Mouse (Mus musculus) urinary bladder, postnatal 10 days (tissue): ENCODE results near the gene Plekhm3.

ENCODE experiments used
- DNase-seq: peaks from one replicate; pipeline ENCODE4 v3.0.0; 2022; ENCODE audit warnings: low spot score

Gene Plekhm3

GRCm38 (mm10) chr1:64875712-64876111 is 80.9 kb downstream of the Plekhm3 start:
- no peak for DNase-seq

- no peak for DNase-seq
Observed at GRCm38 (mm10) chr1:64875156-64875555, 81.5 kb downstream of the Plekhm3 start.

DNA sequence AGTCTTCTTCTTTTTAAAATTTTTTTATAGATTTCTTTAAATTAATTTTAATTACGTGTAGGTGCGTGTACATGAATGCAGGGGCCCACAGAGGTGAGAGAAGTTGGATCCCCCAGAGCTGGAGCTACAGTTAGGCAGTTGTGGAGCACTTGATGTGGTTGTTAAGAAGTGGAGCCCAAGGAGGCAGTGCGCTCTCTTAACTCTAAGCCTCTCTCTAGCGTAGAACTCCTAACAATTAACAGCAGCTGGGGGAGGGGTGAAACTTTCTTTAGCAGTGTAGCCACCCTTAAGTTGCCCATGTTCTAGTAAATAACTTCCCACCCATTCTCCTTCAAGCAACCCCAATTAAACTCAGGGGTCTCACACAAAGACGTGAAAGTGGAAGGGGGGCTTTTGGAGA is 84.7 kb downstream of the Plekhm3 start:
- no peak for DNase-seq

DNA sequence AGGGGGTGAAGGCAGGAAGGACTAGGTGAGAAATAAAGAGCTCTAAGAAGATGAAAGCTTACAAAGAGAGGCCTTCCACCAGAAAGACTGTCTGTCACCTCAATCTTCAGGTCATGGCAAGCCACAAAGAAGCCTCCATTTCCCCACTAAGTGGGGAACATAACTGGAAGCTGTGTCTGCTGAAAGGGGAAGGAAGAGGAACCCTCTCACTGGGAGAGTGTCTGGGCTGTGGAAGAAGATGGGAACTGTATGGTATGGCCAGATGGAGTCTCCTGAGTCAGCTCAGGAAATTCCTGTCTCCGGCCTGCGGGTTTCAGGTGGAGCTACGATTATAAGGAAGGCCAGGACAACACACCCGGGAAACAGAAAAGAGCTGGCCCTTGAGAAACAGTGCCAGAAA is 88.9 kb downstream of the Plekhm3 start:
- DNase-seq, result no peak

DNA sequence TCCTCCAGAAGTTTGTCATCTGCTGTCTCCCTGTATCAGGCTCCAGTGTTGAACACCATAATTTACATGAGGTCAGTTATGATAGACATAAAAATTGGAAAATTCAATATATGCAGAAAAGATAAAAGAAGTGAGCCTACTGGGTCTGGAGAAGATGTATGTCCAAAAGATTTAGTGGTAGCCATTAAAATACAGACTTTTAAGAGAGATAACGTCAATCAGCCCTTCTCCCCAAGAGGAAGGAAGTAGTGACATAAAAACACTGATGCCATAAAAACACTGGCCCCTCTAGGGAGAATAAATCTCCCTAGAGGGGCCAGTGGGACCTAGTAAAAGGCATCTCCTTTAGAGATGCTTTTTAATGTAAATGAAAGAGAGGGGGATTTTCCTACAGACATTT is 90.5 kb downstream of the Plekhm3 start:
- DNase-seq, result no peak

- DNase-seq, result no peak
Observed at GRCm38 (mm10) chr1:64860235-64860920, 96.2 kb downstream of the Plekhm3 start.

DNA sequence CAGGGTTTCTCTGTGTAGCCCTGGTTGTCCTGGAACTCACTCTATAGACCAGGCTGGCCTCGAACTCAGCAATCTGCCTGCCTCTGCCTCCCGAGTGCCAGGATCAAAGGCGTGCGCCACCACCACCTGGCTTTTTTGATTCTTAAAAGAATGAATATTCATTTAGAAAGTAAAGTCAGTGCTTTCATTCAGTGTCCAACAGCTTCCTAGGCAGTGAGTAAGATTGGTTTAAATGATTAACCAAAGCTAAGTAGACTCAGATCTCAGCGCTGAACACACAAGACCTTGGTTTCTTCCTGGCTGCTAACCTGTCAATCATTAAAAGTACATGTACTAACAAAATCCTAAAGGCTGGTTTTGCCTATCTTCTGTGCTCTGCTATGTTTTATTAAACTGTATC is 96.8 kb downstream of the Plekhm3 start:
- no peak for DNase-seq

- DNase-seq, result no peak
Observed at GRCm38 (mm10) chr1:64854835-64855234, 101.8 kb downstream of the Plekhm3 start.

GRCm38 (mm10) chr1:64853738-64854730 is 102.6 kb downstream of the Plekhm3 start:
- DNase-seq, result no peak

DNA sequence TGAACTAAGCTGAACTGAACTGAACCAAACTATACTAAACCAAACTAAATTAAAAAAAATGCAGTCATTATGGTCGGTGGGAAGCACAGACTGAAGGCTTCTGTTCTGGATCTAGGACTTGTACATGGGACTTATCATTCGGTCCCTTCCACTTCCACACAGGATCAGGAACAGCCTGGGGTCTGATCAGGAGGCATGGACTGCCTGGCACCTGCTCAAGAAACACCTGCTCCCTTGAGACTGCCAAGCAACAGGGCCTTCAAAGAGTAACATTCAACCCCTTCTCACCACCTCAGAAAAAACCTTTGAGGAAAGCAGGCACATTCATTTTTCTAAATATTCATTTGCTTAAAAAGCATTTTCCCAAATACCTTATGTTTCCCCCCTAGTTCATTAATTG is 103.4 kb downstream of the Plekhm3 start:
- DNase-seq, result no peak

- DNase-seq, result no peak
Observed at GRCm38 (mm10) chr1:64852272-64852671, 104.4 kb downstream of the Plekhm3 start.

DNA sequence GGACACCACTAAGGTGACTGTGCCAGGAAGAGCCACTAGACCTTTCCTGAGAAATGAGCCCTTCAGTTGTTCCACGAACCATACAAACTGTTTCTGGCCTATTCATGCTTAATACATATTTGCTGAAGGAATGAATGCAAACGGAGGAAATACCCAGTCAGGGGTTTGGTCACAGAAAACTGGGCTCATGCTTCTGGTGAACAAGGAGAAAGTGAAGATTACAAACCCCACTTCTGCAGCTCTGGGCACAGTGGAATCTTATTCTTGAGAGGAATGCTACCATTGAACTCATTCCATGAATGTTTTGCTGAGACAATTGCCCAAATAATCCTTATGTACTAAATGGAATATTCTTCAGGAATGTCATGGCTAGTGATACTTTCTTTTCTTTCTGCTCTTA is 106.3 kb downstream of the Plekhm3 start:
- DNase-seq, result no peak

GRCm38 (mm10) chr1:64848996-64849395 is 107.6 kb downstream of the Plekhm3 start:
- DNase-seq, result no peak

DNA sequence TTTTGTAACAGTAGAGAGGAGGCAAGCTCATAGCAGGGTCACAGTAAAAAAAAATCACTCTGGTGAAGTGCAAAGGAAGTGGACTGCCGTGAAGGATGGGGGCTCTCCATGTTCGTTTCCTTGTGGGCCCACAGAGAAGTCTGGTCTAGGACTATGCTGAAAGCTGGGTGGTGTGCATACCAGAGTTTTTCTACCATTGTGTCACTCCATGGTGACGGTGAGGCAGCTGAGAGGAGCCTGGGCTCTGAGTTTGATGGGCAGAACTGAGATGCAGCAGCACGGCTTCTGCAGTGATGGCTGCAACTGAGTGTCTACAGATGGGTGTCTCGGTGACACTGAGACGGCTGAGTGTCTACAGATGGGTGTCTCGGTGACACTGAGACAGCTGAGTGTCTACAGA is 108.5 kb downstream of the Plekhm3 start:
- DNase-seq, result no peak

DNA sequence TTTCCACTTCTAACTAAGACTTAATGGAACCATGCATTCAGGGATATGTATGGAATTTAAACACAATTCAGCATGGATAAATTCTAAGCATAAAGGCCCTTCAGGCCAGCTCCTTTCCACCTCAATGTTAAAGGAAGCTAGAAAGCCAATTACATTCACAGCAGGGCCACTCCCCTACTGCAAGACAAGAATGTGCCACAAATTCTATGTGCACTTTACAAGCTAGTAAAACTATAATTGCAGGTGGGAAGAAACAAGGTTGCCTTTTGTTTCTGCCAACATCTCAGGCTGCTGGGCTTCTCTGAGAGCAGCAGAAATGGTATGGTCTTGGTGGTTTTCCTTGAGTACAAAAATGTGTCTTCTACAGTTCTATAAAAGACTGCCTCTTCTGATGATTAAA is 109.1 kb downstream of the Plekhm3 start:
- no peak for DNase-seq

DNA sequence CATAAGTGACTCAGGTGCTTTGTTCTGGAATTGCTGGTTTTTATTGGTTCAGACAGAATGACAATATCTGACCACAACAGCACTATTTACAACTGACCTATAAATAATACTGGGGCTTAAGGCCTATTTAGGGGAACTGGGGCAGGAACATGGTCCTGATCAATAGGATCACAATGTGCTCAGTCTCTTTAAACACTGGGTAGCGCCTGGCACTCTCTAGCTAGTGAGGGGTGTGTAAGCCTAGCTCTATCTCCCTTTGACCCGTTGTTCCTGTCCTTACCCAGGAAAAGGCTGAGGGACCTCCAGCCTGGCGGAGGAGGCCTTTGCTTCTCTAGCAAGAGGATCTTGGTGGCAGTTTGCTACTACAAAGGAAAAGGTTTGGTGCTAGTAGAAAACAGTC is 111.6 kb downstream of the Plekhm3 start:
- no peak for DNase-seq

DNA sequence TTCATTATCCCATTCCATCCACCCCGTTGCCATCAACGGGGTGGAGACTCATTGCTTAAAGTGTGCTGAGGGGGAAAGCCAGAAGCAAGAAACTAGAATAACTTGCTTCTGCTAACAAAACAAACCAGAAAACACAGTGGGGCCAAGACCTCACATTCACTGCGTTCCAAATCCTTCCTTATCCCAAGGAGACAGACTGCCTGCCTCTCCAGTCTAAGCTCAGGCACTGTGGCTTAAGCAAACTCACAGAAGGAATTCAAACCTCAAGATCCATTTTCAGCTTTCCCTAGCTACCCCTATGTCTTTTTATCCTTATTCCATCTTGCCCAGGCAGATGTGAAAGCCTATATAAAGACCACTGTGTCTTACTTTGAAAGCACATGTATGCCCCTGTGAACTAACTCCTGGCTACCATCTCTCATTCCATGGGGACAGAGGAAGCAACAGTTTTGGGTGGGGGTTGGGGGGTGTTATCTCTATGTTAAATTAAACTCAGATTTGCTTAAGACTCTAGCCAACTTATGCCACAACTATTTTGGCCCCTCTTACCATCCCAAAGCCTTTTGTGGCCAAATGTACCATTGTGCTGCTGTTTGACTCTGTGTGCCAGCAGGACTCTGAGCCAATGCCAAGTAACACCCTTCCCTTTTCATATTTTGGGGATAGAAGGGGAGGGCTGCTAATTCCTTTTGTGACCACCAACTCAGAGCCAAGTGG is 112.6 kb downstream of the Plekhm3 start:
- no peak for DNase-seq

DNA sequence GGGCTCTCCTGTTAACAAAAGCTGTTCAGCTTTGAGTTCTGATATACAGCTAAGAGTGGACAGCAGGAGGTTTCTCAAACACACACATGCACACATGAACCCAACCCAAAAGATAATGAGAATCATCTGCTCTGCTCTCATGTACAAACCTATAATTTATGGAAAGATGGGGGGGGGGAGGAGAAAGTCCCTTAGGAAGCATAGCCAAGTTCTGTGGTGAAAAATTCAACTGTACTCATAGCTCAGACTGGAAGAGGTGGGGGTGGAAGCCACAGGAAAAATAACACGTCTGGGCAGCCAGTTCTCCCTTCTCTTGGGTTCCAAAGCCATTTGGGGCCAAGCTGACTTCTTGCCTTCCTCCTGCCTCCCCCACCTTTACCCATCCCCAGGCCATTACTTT is 115.7 kb downstream of the Plekhm3 start:
- no peak for DNase-seq

GRCm38 (mm10) chr1:64836584-64836983 is 120.0 kb downstream of the Plekhm3 start:
- no peak for DNase-seq

DNA sequence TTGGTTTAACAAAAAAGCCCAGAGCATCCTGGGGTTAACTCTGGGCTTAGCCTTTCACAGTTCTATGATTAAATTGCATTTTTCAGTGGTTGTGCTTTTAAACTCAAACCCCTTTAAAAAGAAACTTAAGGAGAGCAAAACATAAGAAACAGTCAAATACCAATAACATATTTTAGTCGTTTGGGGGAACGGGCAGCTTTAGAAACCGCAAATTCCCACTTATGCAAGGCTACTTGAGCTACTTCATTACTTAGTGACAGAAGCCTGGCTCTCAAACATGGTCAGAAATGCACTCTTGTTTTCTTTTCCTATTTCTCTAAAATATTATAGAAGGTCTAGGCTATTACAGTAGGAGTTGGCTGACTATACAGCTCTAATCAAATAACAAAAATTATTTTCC is 120.5 kb downstream of the Plekhm3 start:
- DNase-seq, result no peak

DNA sequence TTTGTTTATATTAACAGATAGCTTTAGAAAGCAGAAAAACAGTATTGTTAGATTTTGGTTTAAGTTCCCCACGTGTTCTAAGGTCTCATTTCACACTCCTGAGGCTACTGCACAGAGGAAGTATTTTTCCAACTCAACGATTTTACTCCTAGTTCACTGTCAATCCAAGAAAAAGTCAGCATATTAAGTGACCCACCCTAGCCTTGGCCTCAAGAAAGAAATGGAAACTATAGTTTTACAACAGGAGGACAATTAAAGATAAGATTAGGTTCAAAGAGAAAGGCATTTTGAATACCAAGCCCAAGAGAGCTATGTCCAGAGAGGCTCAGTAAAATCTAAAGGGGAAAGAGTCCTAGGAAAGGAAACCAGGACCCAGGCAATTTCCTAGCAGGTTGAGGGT is 125.1 kb downstream of the Plekhm3 start:
- DNase-seq, result no peak

DNA sequence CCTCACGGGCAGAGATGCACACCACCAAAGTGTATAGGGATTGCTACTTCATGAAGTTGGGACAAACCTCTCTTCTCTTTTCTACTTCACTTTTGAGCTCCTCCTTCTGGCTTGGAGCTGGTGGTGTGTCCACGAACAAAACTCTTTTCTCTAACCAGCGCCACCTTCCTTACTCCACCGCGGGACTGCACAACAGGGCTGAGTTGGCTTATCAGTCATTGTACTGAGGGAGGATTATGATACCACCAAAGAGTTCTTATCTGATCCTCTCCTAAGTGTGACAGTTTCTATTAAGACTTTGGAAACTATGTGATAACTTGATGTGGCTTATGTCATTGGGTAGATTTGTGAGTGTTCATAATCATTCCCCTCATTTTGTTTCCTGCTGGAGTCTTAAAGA is 129.2 kb downstream of the Plekhm3 start:
- DNase-seq, result no peak
